Mouse (Mus musculus) fibroblast of lung, adult 2 months (primary cell): ENCODE data around the gene Pla1a.
"Not testable (repeated sequence)": the region's sequence is repeated elsewhere in the genome, so short reads cannot be mapped to it uniquely, and the experiment has no call there.

Experiments used
- DNase-seq: peaks from one replicate; pipeline ENCODE4 v3.0.0-alpha.2; 2011; ENCODE audit warnings: low read depth

Gene Pla1a

GRCm38 (mm10) chr16:38458600-38459280 is 25.8 kb upstream of the Pla1a start:
- peak; percentile 60 for DNase-seq

DNA sequence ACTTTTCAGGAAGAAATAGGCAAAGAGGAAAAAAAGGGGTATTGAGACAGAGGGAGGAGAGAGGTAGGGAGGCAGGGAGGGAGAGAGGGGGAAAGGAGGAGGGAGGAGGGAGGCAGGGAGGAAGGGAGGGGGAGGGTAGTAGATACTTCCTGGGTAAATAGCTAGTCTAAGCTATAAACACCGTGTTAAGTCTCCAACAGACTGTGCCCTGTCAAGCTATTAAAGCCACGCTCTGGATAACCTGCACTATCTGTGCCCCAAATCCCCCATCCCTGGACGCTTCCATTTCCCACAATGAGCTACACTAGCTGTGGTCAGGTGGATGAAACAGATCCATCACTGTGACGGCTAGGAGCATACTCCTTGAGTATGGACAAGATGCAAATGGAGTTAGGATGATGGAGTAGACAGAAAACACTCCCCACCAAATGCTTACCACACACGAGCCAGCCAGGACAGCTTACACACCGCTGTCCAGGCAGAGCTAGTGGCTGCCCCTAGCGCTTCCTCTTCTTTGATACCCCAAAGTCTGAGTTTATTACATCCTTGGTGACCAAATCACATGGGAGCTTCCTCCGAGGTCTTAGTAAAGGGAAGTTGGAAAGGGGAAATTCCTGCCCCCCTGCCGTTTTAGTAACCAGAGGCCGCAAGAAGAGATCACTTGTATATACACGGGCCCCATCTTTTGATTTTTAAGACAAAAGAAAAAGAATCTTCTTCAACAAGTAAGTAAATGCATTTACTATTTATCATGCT is 24.0 kb upstream of the Pla1a start:
- no peak for DNase-seq

- DNase-seq: no peak
These were observed 22.8 kb upstream of the Pla1a start, which contains the start of gene Cd80 for GRCm38 (mm10) chr16:38455511-38456418. TSS of gene Cd80 (plus strand) at chr16:38455561.

DNA sequence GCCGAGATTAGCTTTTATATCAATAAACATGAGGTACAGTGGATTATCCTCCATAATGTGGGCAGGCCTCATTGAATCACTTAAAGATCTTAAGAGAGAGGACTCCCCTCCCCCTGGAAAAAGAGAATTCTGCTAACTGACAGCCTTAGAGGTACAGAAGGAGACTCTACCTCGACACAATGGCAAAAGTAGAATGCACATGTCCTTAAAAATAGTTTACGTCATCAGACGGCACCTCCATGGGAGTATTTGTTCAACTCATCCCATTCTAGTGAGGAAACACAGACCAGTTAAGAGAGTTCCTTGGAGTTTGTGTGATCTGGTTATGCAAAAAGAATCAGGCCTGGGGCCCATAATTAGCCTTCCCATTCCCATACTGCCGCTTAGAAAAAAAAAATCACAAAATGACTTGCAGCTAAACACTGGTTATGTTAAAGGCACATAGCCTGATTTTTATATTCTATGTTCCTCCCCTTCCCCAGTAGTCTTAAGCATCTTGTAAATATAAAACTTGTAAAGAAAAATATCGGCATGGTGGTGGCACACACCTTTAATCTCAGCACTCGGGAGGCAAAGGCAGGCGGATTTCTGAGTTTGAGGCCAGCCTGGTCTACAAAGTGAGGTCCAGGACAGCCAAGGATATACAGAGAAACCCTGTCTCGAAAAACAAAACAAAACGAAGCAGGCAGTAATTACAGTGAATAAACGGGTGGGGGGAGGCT is 21.7 kb upstream of the Pla1a start:
- DNase-seq: no peak

DNA sequence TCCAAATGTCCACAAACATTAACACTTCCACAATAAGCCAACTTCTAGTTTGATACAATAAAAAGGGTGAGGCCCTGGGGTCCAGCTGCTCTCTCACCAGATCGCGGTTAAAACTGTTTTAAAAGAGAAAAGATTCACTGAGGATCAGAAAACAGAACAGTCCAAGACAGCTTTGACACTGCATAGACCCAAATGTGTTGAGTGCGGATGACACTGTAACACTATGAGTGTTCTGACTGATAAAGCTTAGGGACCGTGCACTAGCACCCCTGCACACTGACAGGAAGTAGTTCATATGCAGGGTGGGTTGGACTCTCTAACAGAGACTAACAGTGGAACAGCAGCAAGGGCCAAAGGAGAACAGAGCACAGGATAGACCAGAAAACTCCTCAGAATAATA is 21.0 kb upstream of the Pla1a start:
- DNase-seq: no peak

GRCm38 (mm10) chr16:38453203-38453553 is 20.2 kb upstream of the Pla1a start:
- DNase-seq: no peak

GRCm38 (mm10) chr16:38452442-38453202 is 19.7 kb upstream of the Pla1a start, which contains the start of gene Adprh:
TSS of gene Adprh (minus strand) at chr16:38452703.
- peak; percentile 74 for DNase-seq

DNA sequence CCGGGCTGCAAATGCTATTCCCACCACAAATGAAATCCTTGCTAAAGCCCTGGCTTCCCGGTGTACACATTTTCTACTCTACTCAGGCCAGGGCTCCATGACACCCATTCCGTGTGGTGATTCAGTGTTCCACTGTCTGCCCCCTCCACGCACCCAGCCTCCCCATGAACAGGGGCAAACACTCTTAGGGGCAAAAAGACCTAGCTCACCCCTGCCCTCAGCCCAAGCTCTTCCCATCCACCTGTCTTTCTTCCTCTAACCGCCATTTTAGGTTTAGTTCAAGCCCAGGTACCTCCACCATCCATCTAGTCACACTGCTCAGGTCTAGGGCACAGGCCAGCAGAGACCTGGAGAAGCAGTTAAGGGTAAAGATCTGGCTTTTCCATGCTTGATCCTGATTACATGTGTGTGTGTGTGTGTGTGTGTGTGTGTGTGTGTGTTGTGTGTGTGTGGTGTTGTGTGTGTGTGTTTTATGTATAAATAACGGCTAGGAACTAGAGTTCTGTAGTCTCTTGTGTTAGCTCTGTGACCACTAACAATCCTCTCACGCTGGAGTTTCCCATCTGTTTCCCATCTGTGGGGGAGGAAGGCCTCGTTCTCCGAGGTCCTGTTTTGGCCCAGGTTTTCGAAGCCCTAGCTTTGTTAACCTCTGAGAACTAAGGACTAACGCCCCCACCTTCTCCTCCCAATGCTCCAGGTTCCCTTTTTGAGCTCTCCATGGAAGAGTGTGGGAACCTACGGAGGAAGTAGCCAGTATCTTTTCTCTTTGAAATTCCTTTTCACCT is 18.7 kb upstream of the Pla1a start:
- no peak for DNase-seq

DNA sequence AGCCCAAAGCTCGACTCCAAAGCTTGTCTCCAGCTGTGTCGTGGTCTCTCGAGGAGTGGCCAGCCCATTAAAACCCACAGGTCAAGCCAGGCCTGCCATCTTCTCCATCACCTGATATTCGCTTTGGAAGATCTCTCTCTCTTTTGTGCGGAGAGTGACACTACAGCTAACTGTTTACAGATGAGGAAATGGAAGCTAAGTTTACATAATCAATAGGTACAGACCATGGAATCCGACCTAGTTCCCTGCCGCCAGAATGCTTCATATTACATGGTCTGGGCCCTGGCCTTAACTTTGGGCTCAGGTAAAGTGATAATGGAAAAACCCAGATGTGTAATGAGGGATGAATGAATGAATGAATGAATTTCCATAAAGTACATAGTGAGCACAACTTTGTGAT is 17.8 kb upstream of the Pla1a start:
- DNase-seq: no peak

- DNase-seq: no peak
These were observed 15.5 kb upstream of the Pla1a start for GRCm38 (mm10) chr16:38448458-38448857.

DNA sequence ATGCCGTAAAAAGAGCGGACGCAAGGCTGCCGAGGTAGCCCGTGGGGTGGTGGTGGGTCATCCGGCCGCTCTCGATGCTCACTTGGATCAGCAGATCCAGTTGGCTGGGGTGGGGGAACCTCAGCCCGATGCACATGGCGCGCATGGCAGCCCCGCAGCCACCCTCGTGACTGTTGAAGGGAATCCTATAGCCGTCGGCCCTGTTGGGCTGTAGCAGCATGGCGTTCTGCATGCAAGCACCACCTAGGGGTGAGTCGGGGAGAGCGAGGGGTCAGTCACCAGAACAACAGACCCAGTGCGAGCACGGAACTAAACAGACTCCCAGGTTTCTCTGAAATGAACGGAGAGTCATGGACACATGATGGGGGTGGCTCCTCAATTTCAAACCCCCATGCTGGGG is 14.4 kb upstream of the Pla1a start:
- DNase-seq: no peak

- not testable (repeated sequence) for DNase-seq
These were observed 13.2 kb upstream of the Pla1a start for GRCm38 (mm10) chr16:38446141-38446540.

- DNase-seq: no peak
These were observed 12.6 kb upstream of the Pla1a start for GRCm38 (mm10) chr16:38445576-38445975.

DNA sequence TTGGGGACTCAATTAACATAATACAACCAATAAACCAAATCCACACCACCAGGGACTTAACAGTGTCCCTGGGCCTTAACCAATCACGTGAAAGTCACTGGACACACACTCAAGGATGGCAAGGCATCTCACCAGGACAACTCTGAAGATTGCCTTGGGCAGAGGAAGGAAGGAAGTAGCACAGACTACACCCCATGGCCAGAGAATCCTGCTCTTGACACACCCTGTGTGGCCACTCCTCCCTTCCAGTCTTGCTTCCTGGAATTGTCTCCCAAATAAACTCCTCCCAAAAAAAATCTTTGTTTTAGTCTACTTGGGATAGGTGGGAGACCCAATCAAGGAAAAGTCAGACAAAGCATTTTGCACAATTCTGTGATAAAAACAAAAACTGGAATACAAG is 12.1 kb upstream of the Pla1a start:
- no peak for DNase-seq

GRCm38 (mm10) chr16:38443721-38444464 is 10.9 kb upstream of the Pla1a start:
- no peak for DNase-seq

DNA sequence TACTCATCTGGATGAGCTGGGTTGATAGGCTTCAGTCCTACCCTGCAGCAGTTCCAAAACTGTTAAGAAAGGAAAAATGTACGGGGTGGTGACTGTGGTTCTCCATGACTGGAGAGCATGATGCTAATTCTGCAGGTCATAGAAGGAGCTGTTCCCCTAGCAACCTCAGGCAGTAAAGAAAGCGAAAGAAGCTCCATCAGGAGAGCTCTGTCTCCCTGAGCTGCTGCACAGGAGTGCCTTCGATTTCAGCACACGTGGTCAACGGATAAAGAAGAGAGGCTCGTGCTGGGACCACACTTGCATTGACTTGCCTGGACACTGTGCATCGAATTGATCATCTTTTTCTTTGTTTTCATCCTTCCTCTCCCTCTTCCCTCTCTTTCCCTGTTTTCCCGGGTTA is 9.3 kb upstream of the Pla1a start:
- DNase-seq: no peak

- peak; percentile 29 for DNase-seq
These were observed 8.7 kb upstream of the Pla1a start for GRCm38 (mm10) chr16:38441611-38442010.

DNA sequence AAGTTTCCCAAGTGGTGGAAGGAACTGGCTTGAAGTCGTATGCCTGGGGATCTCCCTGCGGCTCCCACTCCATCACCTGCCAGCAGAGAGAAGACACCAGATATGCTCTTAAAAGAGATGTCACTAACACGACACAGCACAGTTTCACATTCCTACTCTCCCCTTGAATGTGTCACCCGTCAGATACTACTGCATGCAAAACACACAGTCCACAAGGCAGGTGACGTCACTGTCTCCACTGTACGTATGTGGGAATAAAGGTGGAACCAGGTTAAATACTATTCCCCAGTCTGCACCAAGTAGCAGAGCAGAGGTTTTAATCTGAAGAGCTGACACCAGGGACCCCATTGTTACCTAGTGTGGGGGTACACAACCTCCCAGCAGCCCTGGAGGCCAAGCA is 7.5 kb upstream of the Pla1a start:
- no peak for DNase-seq

GRCm38 (mm10) chr16:38439190-38439589 is 6.2 kb upstream of the Pla1a start:
- no peak for DNase-seq
